Mouse (Mus musculus): ENCODE data around the gene Helb. TPM values are rescaled to one million over a fixed set of nuclear protein-coding genes. Genes with fewer than 3 reads are reported as not detected.

Helb gene
- polyA plus RNA-seq, 1 experiment from 2014 or later, result 3.8 TPM

GRCm38 (mm10) chr10:120136020-120136562 lies 23.3 kb upstream of the Helb start:
- 78% methylated on average over 12 of the region's 12 CpGs for WGBS
- ATAC-seq (replicated peaks; ENCODE audit: low FRiP score, low read depth), result no peak

GRCm38 (mm10) chr10:120133697-120134096 lies 20.9 kb upstream of the Helb start:
- Histone ChIP-seq H3K4me2 (ENCODE audit: low read length) (no peak overlapping the region), H3K36me3 (ENCODE audit: insufficient read depth, low read length) (no peaks in the 10 kb centered on the region), H3K27me3 (ENCODE audit: insufficient read depth, low read length) (no peaks in the 10 kb centered on the region), H3K27ac (no peak overlapping the region), H3K4me1 (replicated peaks; ENCODE audit: insufficient read depth, low read length) (no peaks in the 10 kb centered on the region), H3K9me3 (replicated peaks; ENCODE audit: low read length) (no peaks in the 10 kb centered on the region), H3K9ac (ENCODE audit: low read depth, low read length) (no peak overlapping the region), H3K4me3 (replicated peaks; ENCODE audit: low read depth, low read length) (no peak overlapping the region)
- 49% methylated on average over 11 of the region's 11 CpGs for WGBS
- DNase-seq (ENCODE audit: low spot score), result no peak
- no peak for TF ChIP-seq CTCF (IDR thresholded peaks at IDR 0.05; ENCODE audit: low read depth)
- no peak for ATAC-seq (replicated peaks; ENCODE audit: low FRiP score, low read depth)

More at GRCm38 (mm10) chr10:120136020-120136562, 23.3 kb upstream of the Helb start:
- Histone ChIP-seq H3K36me3 (ENCODE audit: insufficient read depth, low read length) (no peaks in the 10 kb centered on the region), H3K9me3 (replicated peaks; ENCODE audit: low read length) (no peaks in the 10 kb centered on the region), H3K27ac (no peak overlapping the region), H3K4me2 (ENCODE audit: low read length) (no peak overlapping the region), H3K9ac (ENCODE audit: low read depth, low read length) (no peak overlapping the region), H3K4me3 (replicated peaks; ENCODE audit: low read depth, low read length) (no peak overlapping the region), H3K27me3 (ENCODE audit: insufficient read depth, low read length) (no peaks in the 10 kb centered on the region), H3K4me1 (replicated peaks; ENCODE audit: insufficient read depth, low read length) (no peaks in the 10 kb centered on the region)
- DNase-seq (ENCODE audit: low spot score), result no peak
- TF ChIP-seq CTCF (IDR thresholded peaks at IDR 0.05; ENCODE audit: low read depth), result no peak

GRCm38 (mm10) chr10:120130621-120131020 lies 17.8 kb upstream of the Helb start:
- 69% methylated on average over 16 of the region's 16 CpGs for WGBS
- H3K9me3 ChIP-seq (replicated peaks; ENCODE audit: low read length), result no peaks in the 10 kb centered on the region
- no peak overlapping the region for H3K27ac ChIP-seq
- H3K4me1 ChIP-seq (replicated peaks; ENCODE audit: insufficient read depth, low read length), result no peaks in the 10 kb centered on the region
- TF ChIP-seq CTCF (IDR thresholded peaks at IDR 0.05; ENCODE audit: low read depth), result peak; percentile 68
- no peak overlapping the region for H3K4me2 ChIP-seq (ENCODE audit: low read length)
- H3K36me3 ChIP-seq (ENCODE audit: insufficient read depth, low read length), result no peaks in the 10 kb centered on the region
- H3K4me3 ChIP-seq (replicated peaks; ENCODE audit: low read depth, low read length), result no peak overlapping the region
- H3K27me3 ChIP-seq (ENCODE audit: insufficient read depth, low read length), result no peaks in the 10 kb centered on the region
- H3K9ac ChIP-seq (ENCODE audit: low read depth, low read length), result no peak overlapping the region
- no peak for ATAC-seq (replicated peaks; ENCODE audit: low FRiP score, low read depth)
- DNase-seq (ENCODE audit: low spot score), result peak; percentile 51

- DNase-seq (ENCODE audit: low spot score) (peak; percentile 43), ATAC-seq (replicated peaks; ENCODE audit: low FRiP score, low read depth) (no peak)
- H3K4me2 ChIP-seq (ENCODE audit: low read length), result peak overlapping the region; percentile 27
- H3K4me3 ChIP-seq (replicated peaks; ENCODE audit: low read depth, low read length), result no peak overlapping the region
- H3K27ac ChIP-seq, result no peak overlapping the region
- no peaks in the 10 kb centered on the region for H3K9me3 ChIP-seq (replicated peaks; ENCODE audit: low read length)
- no peaks in the 10 kb centered on the region for H3K4me1 ChIP-seq (replicated peaks; ENCODE audit: insufficient read depth, low read length)
- no peaks in the 10 kb centered on the region for H3K36me3 ChIP-seq (ENCODE audit: insufficient read depth, low read length)
- WGBS, result 26% methylated on average over 13 of the region's 13 CpGs
- H3K27me3 ChIP-seq (ENCODE audit: insufficient read depth, low read length), result no peaks in the 10 kb centered on the region
- H3K9ac ChIP-seq (ENCODE audit: low read depth, low read length), result no peak overlapping the region
- TF ChIP-seq CTCF (IDR thresholded peaks at IDR 0.05; ENCODE audit: low read depth), result no peak
Measured at GRCm38 (mm10) chr10:120128601-120129277, 16.0 kb upstream of the Helb start.

- Histone ChIP-seq H3K9me3 (replicated peaks; ENCODE audit: low read length) (no peaks in the 10 kb centered on the region), H3K4me2 (ENCODE audit: low read length) (no peak overlapping the region), H3K27me3 (ENCODE audit: insufficient read depth, low read length) (no peaks in the 10 kb centered on the region), H3K4me1 (replicated peaks; ENCODE audit: insufficient read depth, low read length) (no peaks in the 10 kb centered on the region), H3K9ac (ENCODE audit: low read depth, low read length) (no peak overlapping the region), H3K4me3 (replicated peaks; ENCODE audit: low read depth, low read length) (no peak overlapping the region), H3K27ac (no peak overlapping the region), H3K36me3 (ENCODE audit: insufficient read depth, low read length) (no peaks in the 10 kb centered on the region)
- ATAC-seq (replicated peaks; ENCODE audit: low FRiP score, low read depth), result no peak
- WGBS, result 75% methylated on average over 10 of the region's 10 CpGs
- no peak for DNase-seq (ENCODE audit: low spot score)
- TF ChIP-seq CTCF (IDR thresholded peaks at IDR 0.05; ENCODE audit: low read depth), result no peak
Measured at GRCm38 (mm10) chr10:120125465-120125857, 12.7 kb upstream of the Helb start.

- no peak overlapping the region for H3K27ac ChIP-seq
- H3K4me3 ChIP-seq (replicated peaks; ENCODE audit: low read depth, low read length), result no peak overlapping the region
- 0 out of 2 replicates have a peak, but pooled peaks have one; percentile 63 for ATAC-seq (replicated peaks; ENCODE audit: low FRiP score, low read depth)
- no peak overlapping the region for H3K4me2 ChIP-seq (ENCODE audit: low read length)
- 52% methylated on average over 7 of the region's 7 CpGs for WGBS
- no peak overlapping the region for H3K9ac ChIP-seq (ENCODE audit: low read depth, low read length)
- H3K9me3 ChIP-seq (replicated peaks; ENCODE audit: low read length), result no peaks in the 10 kb centered on the region
- DNase-seq (ENCODE audit: low spot score), result peak; percentile 87
- H3K27me3 ChIP-seq (ENCODE audit: insufficient read depth, low read length), result no peaks in the 10 kb centered on the region
- no peaks in the 10 kb centered on the region for H3K4me1 ChIP-seq (replicated peaks; ENCODE audit: insufficient read depth, low read length)
- H3K36me3 ChIP-seq (ENCODE audit: insufficient read depth, low read length), result no peaks in the 10 kb centered on the region
- TF ChIP-seq CTCF (IDR thresholded peaks at IDR 0.05; ENCODE audit: low read depth), result peak; percentile 90
Measured at GRCm38 (mm10) chr10:120124801-120125464, 12.1 kb upstream of the Helb start.
